Mouse (Mus musculus) kidney, postnatal 0 days (tissue): Measurements from ENCODE around the gene Fbxl19. TPM values are rescaled to one million over a fixed set of nuclear protein-coding genes. Genes with fewer than 3 reads are reported as not detected.

Experiments used
- ATAC-seq: fragments of 200-750 bp; cut with Nextera tagmentation; replicated peaks from 2 replicates; pipeline ENCODE4 v1.8.0; 2017; ENCODE audit warnings: low read depth, moderate number of reproducible peaks, moderate TSS enrichment, moderate library complexity; ENCODE audit not compliant: low FRiP score
- DNase-seq: peaks from one replicate; pipeline ENCODE4 v3.0.0-alpha.2; 2016; ENCODE audit warnings: low spot score
- H3K27ac ChIP-seq: fragments of 300-500 bp; sonication (generic); 2 replicates; pipeline ENCODE4 v1.5.1; 2014; ENCODE audit warnings: mild to moderate bottlenecking
- H3K27me3 ChIP-seq: fragments of 300-500 bp; sonication (generic); 2 replicates; pipeline ENCODE4 v1.6.1; 2014; ENCODE audit warnings: low read length, mixed read lengths; ENCODE audit not compliant: insufficient read depth
- H3K36me3 ChIP-seq: fragments of 300-500 bp; sonication (generic); 2 replicates; pipeline ENCODE4 v1.6.1; 2014; ENCODE audit warnings: low read length, mixed read lengths; ENCODE audit not compliant: insufficient read depth
- H3K4me1 ChIP-seq: fragments of 300-500 bp; sonication (generic); replicated peaks from 2 replicates; pipeline ENCODE4 v1.6.1; 2014; ENCODE audit warnings: antibody characterized with exemption, low read length, mixed read lengths; ENCODE audit not compliant: insufficient read depth
- H3K4me2 ChIP-seq: fragments of 300-500 bp; sonication (generic); 2 replicates; pipeline ENCODE4 v1.6.1; 2014; ENCODE audit warnings: mild to moderate bottlenecking, low read length, moderate library complexity, mixed read lengths
- H3K4me3 ChIP-seq: fragments of 300-500 bp; sonication (generic); replicated peaks from 2 replicates; pipeline ENCODE4 v1.5.1; 2014; ENCODE audit warnings: low read depth, low read length
- H3K9ac ChIP-seq: fragments of 300-500 bp; sonication (generic); 2 replicates; pipeline ENCODE4 v1.6.1; 2014; ENCODE audit warnings: low read depth, low read length
- H3K9me3 ChIP-seq: fragments of 300-500 bp; sonication (generic); replicated peaks from 2 replicates; pipeline ENCODE4 v1.6.1; 2016; ENCODE audit warnings: low read length, inconsistent platforms, mixed read lengths
- CTCF ChIP-seq: IDR thresholded peaks from 2 replicates; pipeline ENCODE4 v1.5.1; 2016; ENCODE audit warnings: antibody characterized with exemption, low read depth, mild to moderate bottlenecking, moderate library complexity
- WGBS: fragments of 180-500 bp; shearing (Covaris S2); extraction: QIAGEN DNeasy Blood & Tissue Kit; methylation state at CpG from one replicate; pipeline ENCODE4 v1.1.7; 2014; 5-methylcytosine and 5-hydroxymethylcytosine counted together
- polyA plus RNA-seq: library from polyadenylated mRNA; unstranded; fragments of >200 nt; fragmentation: Nextera tagmentation; extraction: Ambion mirVana; gene quantifications from 2 replicates; pipeline ENCODE4 v1.2.1, GENCODE M21; 2015

Gene Fbxl19
- polyA plus RNA-seq, 1 experiment from 2014 or later: 2.8 TPM

DNA sequence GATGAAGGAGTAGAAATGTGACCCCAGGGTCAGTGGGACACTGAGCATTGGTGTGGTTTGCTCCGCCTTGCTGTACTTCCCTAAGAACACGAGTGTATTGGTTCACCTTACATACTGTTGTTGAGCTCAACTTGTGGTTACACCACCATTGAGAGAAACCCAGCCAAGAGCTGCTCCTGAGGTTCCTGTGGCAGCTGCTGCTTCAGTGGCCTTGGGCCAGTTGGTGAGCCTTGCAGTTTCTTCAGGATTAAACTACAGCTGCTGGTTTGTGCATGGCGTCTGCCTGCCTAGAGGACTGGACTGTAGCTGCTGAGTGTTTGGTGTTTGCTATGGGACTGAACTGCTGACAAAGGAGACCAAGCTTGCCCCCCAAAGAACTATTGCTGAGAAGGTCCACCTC lies 32.9 kb upstream of the Fbxl19 start:
- Histone ChIP-seq H3K27ac (peak overlapping the region; percentile 88), H3K4me1 (peaks cover 16% of the 10 kb centered on the region), H3K4me3 (no peak overlapping the region), H3K27me3 (no peaks in the 10 kb centered on the region), H3K36me3 (0 out of 2 replicates have a peak, but pooled peaks cover under 1% of the 10 kb centered on the region), H3K9ac (no peak overlapping the region), H3K9me3 (no peaks in the 10 kb centered on the region), H3K4me2 (no peak overlapping the region)
- WGBS: 58% methylated on average over 3 of the region's 3 CpGs
- DNase-seq: no peak
- ATAC-seq: no peak
- no peak for TF ChIP-seq CTCF

DNA sequence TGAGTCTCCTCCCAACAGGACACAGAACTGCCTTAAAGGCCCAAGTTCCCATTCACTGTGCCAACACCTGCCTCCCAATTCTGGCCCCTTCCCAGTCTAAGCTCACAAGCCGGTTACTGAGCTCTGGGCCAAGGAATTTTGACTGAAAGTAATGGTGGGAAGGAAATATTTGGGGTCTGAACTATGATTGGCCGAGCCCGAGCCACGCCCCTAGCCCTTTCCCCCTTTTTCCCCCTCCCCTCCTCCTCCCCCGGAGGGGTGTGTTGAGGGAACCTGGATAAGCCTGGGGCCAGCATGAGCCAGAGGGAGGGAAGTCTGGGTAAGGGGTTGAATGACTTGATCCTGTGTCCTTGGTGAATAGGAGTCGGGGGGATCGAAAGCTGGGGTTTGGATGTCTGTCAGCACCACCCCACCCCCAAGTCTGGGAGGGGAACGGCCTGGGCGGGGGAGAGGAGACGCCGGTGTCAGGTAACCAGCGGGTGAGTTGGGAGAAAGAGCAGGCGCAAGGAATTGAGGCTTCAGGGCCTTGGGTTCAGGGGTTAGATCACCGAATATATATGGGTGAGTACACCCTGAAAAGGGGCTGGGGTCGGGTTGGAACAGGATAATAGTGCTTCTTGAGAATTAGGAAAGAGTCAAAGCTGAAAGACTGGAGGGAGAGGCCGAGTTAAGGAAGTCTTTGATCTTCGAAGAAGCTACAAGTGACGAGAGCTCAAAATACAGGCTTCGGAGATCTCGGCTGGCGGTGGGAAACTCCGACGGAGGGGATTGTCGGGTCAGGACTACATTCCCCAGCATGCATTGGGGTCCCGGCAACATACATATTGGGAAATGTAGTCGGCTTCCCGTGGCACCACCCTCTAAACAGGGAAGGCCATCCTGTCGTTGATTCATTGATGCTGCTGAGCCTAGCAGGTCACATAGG lies 31.6 kb upstream of the Fbxl19 start, which contains the start of gene Ctf1:
Gene Ctf1 (plus strand): TSS at position 276 of the 925 bp plus-strand sequence.
- Histone ChIP-seq H3K9me3 (no peaks in the 10 kb centered on the region), H3K4me1 (peaks cover 15% of the 10 kb centered on the region), H3K4me3 (peak within 1 kb of the TSS; percentile 29), H3K9ac (peak within 1 kb of the TSS; percentile 42), H3K27ac (peak within 1 kb of the TSS; percentile 88), H3K36me3 (no peaks in the 10 kb centered on the region), H3K27me3 (no peaks in the 10 kb centered on the region), H3K4me2 (peak within 1 kb of the TSS; percentile 55)
- no peak for TF ChIP-seq CTCF
- WGBS: 2% methylated on average over 28 of the region's 28 CpGs
- DNase-seq (peak; percentile 94), ATAC-seq (peak; percentile 19)

GRCm38 (mm10) chr7:127714816-127715215 lies 29.5 kb upstream of the Fbxl19 start:
- TF ChIP-seq CTCF: no peak
- ATAC-seq (no peak), DNase-seq (no peak)
- WGBS: 80% methylated on average over 4 of the region's 4 CpGs
- Histone ChIP-seq H3K27ac (no peak overlapping the region), H3K36me3 (no peaks in the 10 kb centered on the region), H3K4me1 (peaks cover 13% of the 10 kb centered on the region), H3K9me3 (no peaks in the 10 kb centered on the region), H3K4me2 (no peak overlapping the region), H3K4me3 (no peak overlapping the region), H3K9ac (no peak overlapping the region), H3K27me3 (no peaks in the 10 kb centered on the region)

DNA sequence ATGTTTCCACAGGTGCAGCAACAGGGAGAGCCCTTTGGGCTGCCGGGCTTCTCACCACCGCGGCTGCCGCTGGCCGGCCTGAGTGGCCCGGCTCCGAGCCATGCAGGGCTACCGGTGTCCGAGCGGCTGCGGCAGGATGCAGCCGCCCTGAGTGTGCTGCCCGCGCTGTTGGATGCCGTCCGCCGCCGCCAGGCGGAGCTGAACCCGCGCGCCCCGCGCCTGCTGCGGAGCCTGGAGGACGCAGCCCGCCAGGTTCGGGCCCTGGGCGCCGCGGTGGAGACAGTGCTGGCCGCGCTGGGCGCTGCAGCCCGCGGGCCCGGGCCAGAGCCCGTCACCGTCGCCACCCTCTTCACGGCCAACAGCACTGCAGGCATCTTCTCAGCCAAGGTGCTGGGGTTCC lies 27.4 kb upstream of the Fbxl19 start:
- H3K36me3 ChIP-seq: no peaks in the 10 kb centered on the region
- H3K27me3 ChIP-seq: no peaks in the 10 kb centered on the region
- peak overlapping the region; percentile 48 for H3K4me2 ChIP-seq
- H3K4me3 ChIP-seq: peak overlapping the region; percentile 19
- peaks cover 7% of the 10 kb centered on the region for H3K4me1 ChIP-seq
- WGBS: under 1% methylated on average over 41 of the region's 41 CpGs
- ATAC-seq: peak; percentile 60; the same call in 1 of the 2 replicates
- no peaks in the 10 kb centered on the region for H3K9me3 ChIP-seq
- peak; percentile 75 for DNase-seq
- no peak overlapping the region for H3K27ac ChIP-seq
- peak overlapping the region; percentile 49 for H3K9ac ChIP-seq
- peak; percentile 68 for TF ChIP-seq CTCF

- TF ChIP-seq CTCF: no peak
- Histone ChIP-seq H3K4me1 (0 out of 2 replicates have a peak, but pooled peaks cover 6% of the 10 kb centered on the region), H3K9ac (no peak overlapping the region), H3K27me3 (no peaks in the 10 kb centered on the region), H3K4me3 (no peak overlapping the region), H3K4me2 (no peak overlapping the region), H3K36me3 (no peaks in the 10 kb centered on the region), H3K9me3 (no peaks in the 10 kb centered on the region), H3K27ac (no peak overlapping the region)
- DNase-seq (no peak), ATAC-seq (no peak)
- 89% methylated on average over 6 of the region's 6 CpGs for WGBS
Measured at GRCm38 (mm10) chr7:127718339-127718738, 26.0 kb upstream of the Fbxl19 start.

- 89% methylated on average over 6 of the region's 6 CpGs for WGBS
- ATAC-seq: no peak
Measured at GRCm38 (mm10) chr7:127719258-127719657, 25.1 kb upstream of the Fbxl19 start.

More at GRCm38 (mm10) chr7:127719258-127719657, 25.1 kb upstream of the Fbxl19 start:
- Histone ChIP-seq H3K9me3 (no peaks in the 10 kb centered on the region), H3K27me3 (no peaks in the 10 kb centered on the region), H3K4me1 (0 out of 2 replicates have a peak, but pooled peaks cover 6% of the 10 kb centered on the region), H3K27ac (no peak overlapping the region), H3K4me3 (no peak overlapping the region), H3K4me2 (no peak overlapping the region), H3K36me3 (no peaks in the 10 kb centered on the region), H3K9ac (no peak overlapping the region)
- TF ChIP-seq CTCF: no peak
- DNase-seq: no peak
